32 mouse cellular contexts compared by ENCODE assay signal in the genomic region with DNA sequence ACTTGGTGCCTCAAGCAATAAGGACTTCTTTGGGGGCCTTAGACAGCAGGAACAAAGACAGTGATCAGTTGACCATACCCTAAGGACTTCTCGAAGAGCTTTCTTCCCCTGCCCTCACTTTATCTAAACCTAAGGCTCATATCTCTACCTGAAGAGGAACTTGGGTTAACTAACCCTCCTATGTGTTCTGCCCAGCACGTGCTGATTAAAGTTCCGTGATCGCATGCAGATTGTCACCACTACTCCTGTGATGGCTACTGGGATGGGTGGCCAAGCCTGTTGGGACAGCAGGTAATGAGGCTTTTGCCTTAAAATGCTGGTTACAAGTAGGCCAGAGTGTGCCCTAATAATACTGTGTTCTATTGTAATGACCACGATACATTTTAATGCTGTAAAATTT. TPM values are rescaled to one million over a fixed set of nuclear protein-coding genes. Genes with fewer than 3 reads are reported as not detected.
"Had no signal": no experiment of that assay in that cellular context is flagged by ENCODE, and none has a peak within 500 bp of the region (broad histone marks: within the 10 kb centered on the region; RNA-seq: fewer than 3 reads in every experiment).

No protein-coding gene starts in this region.

- DNase-seq: heart, postnatal 10 days; heart, postnatal 14 days; heart, postnatal 36 days; heart, postnatal 4 days; kidney, adult 11 months; kidney, adult 18-20 months; kidney, adult 2 months; kidney, adult 8-10 months; kidney, adult 9 months; kidney, postnatal 10 days; kidney, postnatal 14 days; kidney, postnatal 25 days; kidney, postnatal 36 days; kidney, postnatal 4 days; layer of hippocampus, adult 9-11 months; layer of hippocampus, postnatal 36 days had no signal

- H3K9ac ChIP-seq: heart, embryonic 12.5 days; heart, embryonic 13.5 days; heart, embryonic 15.5 days; hindbrain, embryonic 12.5 days; hindbrain, embryonic 13.5 days; hindbrain, embryonic 14.5 days; hindbrain, embryonic 15.5 days; intestine, embryonic 15.5 days; kidney, embryonic 15.5 days had no signal

- H3K27me3 ChIP-seq: heart, embryonic 12.5 days; heart, embryonic 15.5 days; hindbrain, embryonic 12.5 days; hindbrain, embryonic 13.5 days; hindbrain, embryonic 15.5 days; intestine, embryonic 15.5 days; kidney, embryonic 15.5 days had no signal

- H3K9me3 ChIP-seq: heart, embryonic 12.5 days; heart, embryonic 13.5 days; heart, embryonic 15.5 days; hindbrain, embryonic 10.5 days; hindbrain, embryonic 12.5 days; hindbrain, embryonic 13.5 days; hindbrain, embryonic 15.5 days; intestine, embryonic 15.5 days; kidney, embryonic 15.5 days had no signal

- H3K4me3 ChIP-seq: heart, embryonic 12.5 days; heart, embryonic 13.5 days; heart, embryonic 15.5 days; hindbrain, embryonic 10.5 days; hindbrain, embryonic 12.5 days; hindbrain, embryonic 13.5 days; hindbrain, embryonic 15.5 days; intestine, embryonic 15.5 days; kidney, embryonic 15.5 days; layer of hippocampus, adult 2 months; left cerebral cortex, adult 2 months had no signal

- H3K4me1 ChIP-seq: hindbrain, embryonic 10.5 days; hindbrain, embryonic 13.5 days; intestine, embryonic 15.5 days had no signal

- H3K27ac ChIP-seq: heart, embryonic 13.5 days; heart, embryonic 15.5 days; hindbrain, embryonic 10.5 days; hindbrain, embryonic 12.5 days; hindbrain, embryonic 13.5 days; hindbrain, embryonic 14.5 days; hindbrain, embryonic 15.5 days; hindbrain, postnatal 0 days; intestine, embryonic 15.5 days; kidney, embryonic 15.5 days; kidney, postnatal 0 days; layer of hippocampus, adult 2 months; left cerebral cortex, adult 2 months had no signal

- H3K36me3 ChIP-seq: heart, embryonic 12.5 days; heart, embryonic 13.5 days; heart, embryonic 15.5 days; hindbrain, embryonic 10.5 days; hindbrain, embryonic 12.5 days; hindbrain, embryonic 13.5 days; hindbrain, embryonic 15.5 days; intestine, embryonic 15.5 days; kidney, embryonic 15.5 days had no signal

RNA-seq across cellular contexts. Expression of gene Adra1d, which starts 26.9 kb away (rescaled TPM):
- total RNA-seq: hematopoietic stem cell, adult 5-6 weeks had no signal
- polyA plus RNA-seq: inflammation-experienced regulatory T-cells, adult 6 months had no signal
